Mouse (Mus musculus): ENCODE data around the gene Serpine1.
A peak's percentile ranks its signal among the peaks of the same experiment; 100 is the strongest.

Gene Serpine1

DNA sequence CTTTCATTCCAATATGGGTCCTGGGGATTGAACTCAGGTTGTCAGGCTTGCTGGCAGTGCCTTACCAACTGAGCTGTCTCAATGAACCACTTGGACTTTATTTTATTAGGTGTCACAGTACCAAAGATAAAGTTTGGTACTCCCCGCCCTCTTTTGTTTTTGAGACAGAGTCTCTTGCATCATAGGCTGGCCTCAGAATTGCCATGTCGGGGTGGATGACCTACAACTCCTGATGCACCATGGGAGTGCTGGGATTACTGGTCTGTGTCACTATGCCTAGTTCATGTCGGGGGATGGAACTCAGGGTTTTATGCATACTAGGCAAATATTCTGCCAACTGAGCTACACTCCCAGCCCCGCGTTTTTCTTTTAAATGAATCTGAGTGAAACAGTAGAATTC lies 17.2 kb downstream of the Serpine1 start:
- no peak for DNase-seq (ENCODE audit: low spot score)

DNA sequence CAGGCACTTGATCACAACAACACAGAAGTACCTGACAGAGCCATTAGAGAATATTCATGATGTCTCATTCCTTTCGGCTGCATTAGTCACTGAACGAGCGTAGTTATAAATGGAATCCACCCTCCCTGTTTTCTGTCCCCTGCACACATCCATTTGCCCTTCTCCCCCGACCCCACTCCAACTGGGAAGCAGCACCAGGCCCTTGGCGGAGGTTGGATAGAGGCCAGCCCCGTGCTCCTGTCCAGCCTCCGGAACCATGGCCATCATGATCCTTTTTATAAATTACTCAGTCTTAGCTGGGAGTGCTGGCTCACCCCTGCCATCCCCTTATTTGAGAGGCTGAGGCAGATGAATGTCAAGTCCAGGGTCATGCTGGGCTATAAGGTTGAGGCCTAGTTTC lies 17.8 kb downstream of the Serpine1 start:
- no peak for DNase-seq (ENCODE audit: low spot score)

DNA sequence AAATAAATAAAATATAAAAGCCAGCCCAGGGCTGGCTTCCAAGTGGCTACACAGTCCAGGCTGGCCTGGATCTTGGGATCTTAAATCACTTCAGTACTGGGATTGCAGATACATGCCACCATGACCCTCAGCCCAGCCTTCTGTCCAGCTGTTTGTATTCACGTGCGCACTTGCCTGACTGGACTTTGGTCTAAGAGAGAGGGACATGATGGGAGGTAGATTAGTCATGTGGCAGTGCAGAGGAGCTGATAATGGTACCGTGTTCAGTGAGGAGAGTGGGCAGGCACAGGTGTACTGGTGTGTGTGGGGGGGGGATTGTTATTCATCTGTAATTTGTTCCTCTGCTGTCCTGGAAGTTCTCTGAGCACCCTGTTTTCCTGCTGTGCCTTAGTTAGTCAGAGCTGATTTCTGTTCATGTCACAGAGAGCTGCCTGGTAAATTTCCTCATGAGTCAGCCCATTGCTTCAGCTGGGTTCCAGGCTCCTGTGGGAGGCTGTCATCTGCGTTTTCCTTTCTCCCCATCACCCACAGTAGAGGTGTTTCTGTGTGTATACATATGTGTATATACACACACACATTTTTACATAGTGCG lies 20.1 kb downstream of the Serpine1 start:
- no peak for DNase-seq (ENCODE audit: low spot score)

GRCm38 (mm10) chr5:137051125-137051524 lies 20.9 kb downstream of the Serpine1 start:
- no peak for DNase-seq (ENCODE audit: low spot score)

DNA sequence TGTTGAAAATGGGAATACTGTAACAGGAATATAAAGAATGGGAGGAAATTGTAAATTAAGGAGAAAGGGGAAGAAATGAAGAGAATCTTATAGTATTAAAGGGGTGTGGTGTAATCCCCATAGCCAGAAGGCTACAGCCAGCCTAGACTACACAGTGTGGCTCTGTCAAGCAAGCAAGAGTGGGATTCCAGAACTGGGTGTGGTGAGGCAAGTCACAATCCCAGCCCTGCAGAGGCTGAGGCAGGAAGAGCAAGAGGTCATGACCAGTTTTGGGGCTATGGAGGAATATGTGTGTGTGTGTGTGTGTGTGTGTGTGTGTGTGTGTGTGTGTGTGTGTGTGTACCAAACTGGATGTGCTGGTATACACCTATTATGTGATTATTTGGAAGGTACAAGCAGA lies 25.1 kb downstream of the Serpine1 start:
- no peak for DNase-seq (ENCODE audit: low spot score)

GRCm38 (mm10) chr5:137046324-137046718 lies 25.7 kb downstream of the Serpine1 start:
- DNase-seq (ENCODE audit: low spot score), result no peak

DNA sequence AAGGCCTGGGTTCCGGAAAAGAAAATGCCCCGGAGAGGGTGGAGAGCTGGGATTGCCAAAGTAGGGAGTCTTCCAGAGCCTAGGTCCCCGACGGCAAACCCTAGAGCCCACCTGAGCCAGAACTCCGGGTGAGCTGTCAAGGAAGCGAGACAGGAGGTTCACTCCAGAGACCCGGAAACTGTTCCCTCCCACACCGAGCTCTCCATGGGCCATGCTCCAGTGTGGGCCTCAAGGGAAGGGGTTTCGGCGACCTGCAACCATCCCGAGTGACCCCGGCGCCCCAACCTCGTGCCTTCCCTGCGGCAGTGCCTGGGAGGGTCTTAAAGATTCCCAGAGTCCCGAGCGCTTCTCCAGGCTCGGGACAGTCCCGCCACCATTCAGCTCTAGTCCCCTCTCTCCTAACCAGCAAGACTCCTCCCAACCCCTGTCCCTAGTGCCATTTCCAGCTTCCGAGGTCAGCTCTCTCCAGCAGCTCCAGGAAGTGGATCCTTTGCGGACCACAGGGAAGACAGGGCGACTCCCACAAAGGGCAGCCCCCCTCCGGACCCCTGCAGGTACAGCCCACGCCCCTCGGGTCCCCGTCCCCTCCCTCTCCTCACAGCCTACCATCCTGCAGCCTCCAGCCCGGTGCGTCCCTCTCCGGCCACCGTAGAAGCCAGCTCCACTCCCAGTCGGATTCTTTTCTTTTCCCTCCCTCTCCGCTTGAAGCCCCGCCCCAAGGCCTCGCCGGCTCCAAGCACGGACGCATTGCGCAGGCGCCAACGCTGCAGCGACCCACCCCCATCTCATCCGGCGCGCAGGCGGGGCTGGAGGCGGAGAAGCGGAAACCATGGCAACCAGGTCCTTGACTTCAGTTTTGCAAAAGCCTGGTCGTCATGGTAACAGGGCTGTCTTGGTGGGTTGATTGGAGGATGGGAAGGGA lies 26.4 kb downstream of the Serpine1 start, which contains the start of gene Ap1s1:
Ap1s1 (minus strand) TSS at position 734 of the 922 bp plus-strand sequence.
- DNase-seq (ENCODE audit: low spot score), result peak; percentile 99

GRCm38 (mm10) chr5:137043997-137044396 lies 28.1 kb downstream of the Serpine1 start:
- DNase-seq (ENCODE audit: low spot score), result no peak

GRCm38 (mm10) chr5:137041442-137041841 lies 30.6 kb downstream of the Serpine1 start:
- no peak for DNase-seq (ENCODE audit: low spot score)

GRCm38 (mm10) chr5:137039453-137039852 lies 32.6 kb downstream of the Serpine1 start:
- no peak for DNase-seq (ENCODE audit: low spot score)

DNA sequence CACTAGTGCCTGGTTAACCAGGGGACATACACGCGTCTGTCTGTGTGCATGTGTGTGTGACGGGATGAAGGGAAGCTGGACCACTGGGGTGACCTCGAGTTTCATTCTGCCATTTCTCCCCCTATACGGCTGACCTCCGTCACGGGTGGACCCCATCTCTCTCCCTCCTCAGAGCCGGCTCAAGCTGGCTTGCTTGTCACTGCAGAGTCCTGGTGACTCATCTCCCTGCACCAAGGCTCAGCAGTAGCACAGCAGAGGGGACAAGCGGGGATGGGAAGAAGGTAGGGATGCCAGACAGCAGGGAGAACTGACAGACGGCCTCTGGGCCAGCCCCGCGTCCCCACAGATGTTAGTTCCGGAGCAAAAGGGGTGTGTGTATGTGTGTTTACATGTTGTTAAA lies 35.9 kb downstream of the Serpine1 start:
- DNase-seq (ENCODE audit: low spot score), result no peak

DNA sequence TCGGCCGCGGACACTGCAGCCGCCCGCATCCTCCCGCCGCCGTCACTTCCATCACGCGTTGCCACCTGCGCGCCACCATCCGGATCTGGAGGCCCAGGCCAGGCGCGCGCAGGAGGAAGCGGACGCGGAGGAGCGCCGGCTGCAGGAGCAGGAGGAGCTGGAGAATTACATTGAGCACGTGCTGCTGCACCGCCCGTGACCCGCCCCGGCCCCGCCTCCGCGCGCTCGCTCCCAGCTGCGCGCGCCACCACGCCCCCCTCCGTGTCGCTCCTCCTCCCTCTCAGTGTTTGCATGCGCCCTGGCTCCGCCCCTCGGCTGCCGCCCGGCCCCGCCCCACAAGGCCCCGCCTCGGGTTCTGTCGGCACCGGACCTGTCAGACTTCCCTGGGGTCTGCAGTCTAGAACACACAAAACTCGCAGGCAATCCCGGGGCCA lies 39.4 kb downstream of the Serpine1 start:
- DNase-seq (ENCODE audit: low spot score), result peak; percentile 86

DNA sequence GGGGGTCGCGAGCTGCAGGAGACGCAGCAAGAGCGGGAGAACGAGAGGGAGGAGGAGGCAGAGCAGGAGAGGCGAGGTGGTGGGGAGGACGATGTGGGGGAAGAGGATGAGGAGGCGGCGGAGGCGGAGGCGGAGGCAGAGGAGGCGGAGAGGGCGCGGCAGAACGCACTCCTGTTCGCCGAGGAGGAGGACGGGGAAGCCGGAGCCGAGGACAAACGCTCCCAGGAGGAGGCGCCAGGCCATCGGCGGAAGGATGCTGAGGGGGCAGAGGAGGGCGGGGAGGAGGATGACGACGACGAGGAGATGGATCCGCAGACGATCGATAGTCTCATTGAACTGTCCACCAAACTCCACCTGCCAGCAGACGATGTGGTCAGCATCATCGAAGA lies 40.0 kb downstream of the Serpine1 start:
- DNase-seq (ENCODE audit: low spot score), result peak; percentile 33

- DNase-seq (ENCODE audit: low spot score), result no peak
Observed at GRCm38 (mm10) chr5:137031076-137032032, 40.7 kb downstream of the Serpine1 start.

DNA sequence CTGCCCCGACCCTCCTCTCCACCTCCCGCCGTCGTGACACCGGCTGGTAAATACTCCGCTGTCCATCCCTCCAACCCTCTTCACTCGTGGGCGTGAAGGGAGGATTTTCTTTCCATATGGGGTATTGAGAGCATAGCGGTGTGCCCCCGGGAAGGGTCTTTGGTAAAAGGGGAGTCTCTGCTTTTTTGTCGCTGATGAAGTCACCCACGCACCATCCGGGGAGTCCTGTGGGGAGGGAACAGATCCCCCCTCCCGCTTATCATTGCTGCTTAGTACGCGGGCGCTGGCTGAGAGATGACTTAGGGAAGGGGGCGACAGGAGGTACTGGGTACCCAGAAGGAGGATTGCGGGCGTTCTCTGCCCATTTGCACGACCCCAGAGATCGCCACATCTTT lies 41.7 kb downstream of the Serpine1 start:
- no peak for DNase-seq (ENCODE audit: low spot score)

- peak; percentile 97 for DNase-seq (ENCODE audit: low spot score)
Observed at GRCm38 (mm10) chr5:137029643-137030415, 42.2 kb downstream of the Serpine1 start.

DNA sequence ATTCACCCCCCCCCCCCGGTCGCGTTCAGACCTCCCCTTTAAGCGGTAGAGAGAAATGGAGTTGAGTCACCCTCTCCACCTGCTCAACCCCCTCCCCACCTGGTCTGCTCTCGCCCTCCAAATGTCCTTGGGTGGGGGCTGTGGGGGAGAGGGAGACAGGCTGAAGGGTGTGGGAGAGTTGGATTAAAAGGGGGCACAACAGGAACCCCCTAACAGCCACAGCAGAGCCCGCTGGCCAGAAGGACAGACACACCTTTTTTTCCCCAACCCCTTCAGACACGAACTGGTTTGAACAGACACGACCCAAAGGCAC lies 42.8 kb downstream of the Serpine1 start:
- DNase-seq (ENCODE audit: low spot score), result no peak

DNA sequence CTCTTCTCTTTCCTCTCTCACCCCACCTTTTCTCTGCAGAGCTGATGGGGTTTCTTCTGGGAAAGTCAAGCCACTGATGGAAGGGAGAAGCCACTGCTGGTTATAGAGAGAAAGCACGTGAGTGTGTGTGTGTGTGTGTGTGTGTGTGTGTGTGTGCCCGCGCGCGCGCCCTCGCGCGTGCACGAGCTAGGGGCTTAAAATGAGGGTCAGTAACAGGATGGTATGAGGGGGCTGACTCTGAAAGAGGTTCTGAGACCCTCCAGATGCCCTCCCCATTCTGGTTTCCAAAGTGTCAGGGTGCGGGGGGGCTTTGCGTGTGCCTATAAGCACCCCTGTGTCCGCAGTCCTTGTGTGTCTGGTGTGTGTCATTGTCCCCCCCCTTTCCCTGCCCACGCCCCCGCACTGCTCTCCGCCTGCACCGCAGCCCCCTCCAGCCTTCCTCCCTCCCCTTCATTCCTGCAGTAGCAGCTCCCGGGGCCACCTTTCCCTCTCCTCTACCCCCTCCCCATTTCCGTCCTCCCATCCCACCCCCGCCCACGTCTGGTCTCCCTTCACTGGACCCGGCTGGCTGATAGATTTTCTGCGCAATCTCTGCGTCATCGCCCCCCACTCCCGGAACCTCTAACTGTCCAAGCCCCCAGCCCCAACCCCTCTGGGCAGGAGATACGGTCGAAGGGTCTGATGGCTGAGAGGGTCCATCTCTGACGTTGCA lies 43.4 kb downstream of the Serpine1 start:
- DNase-seq (ENCODE audit: low spot score), result no peak

DNA sequence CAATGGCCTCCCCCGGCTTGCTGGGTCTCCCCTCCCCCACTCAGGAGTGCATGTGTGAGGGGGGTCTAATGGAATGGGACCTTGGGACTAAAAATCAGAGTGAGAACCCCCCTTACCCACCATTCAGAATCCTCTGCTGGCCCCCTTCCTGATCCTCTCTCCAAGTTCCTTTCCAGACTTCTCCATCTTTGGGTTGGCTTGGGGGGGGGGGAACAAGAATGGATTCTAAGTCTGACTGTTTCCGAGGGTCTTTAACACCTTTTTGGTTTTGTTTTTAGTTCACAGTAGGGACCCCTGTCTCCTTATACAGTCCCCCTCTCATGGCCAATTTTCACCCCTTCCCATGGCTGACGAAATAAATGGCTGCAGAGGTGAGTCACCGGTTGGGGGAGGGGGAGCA lies 46.0 kb downstream of the Serpine1 start, which contains the start of gene Vgf:
Vgf (plus strand) TSS at position 301 of the 400 bp plus-strand sequence.
- DNase-seq (ENCODE audit: low spot score), result no peak

- peak; percentile 85 for DNase-seq (ENCODE audit: low spot score)
Observed at GRCm38 (mm10) chr5:137025132-137025531, 46.9 kb downstream of the Serpine1 start.

GRCm38 (mm10) chr5:137024318-137024717 lies 47.8 kb downstream of the Serpine1 start:
- DNase-seq (ENCODE audit: low spot score), result no peak
